Mouse (Mus musculus) kidney, postnatal 14 days (tissue): ENCODE results near the gene Gm13212.
"Not testable (repeated sequence)": the region's sequence is repeated elsewhere in the genome, so short reads cannot be mapped to it uniquely, and the experiment has no call there.

Source experiments
- DNase-seq: peaks from one replicate; pipeline ENCODE4 v3.0.0; 2022; ENCODE audit warnings: mixed read lengths

Gm13212 gene

DNA sequence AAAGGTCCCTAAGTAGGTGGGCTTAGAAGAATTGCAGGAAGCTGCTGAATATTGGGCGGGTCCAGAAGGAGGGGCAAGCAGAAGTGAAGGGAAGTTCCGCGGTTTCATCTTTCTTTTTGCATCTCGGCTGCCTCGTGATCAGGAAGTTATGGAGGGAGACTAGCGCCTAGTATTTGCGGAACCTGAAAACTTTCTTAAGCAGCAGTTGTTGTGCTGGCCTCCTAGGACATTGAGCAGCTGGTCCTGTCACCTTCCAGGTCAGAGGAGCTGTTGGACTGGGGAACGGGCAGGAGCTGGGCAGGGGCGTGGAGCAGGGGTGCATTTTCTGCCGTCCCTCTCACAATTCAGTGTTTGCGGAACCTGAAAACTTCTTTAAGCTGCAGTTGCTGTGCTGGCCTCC, at the start of gene Gm13212:
TSS of gene Gm13212 (plus strand) at position 89 of the 400 bp plus-strand sequence.
- not testable (repeated sequence) for DNase-seq

DNA sequence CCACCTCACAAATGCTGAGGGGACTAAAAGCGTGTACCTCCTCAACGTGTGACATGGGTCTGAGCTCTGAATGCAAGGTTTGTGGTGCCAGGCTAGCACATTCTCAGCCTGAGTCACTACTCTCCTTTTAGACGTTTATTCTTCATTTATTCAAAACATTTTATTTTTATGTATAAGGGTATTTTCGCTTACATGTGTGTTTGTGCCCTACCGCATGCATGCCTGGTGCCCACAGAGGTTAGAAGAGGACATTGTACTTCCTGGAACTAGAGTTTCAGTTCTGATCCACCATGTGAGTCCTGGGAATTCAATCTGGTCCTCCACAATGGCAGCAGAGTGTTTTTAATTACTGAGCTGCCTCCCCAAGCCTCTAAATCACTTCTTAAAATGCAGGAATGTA, 41.1 kb upstream of the Gm13212 start:
- not testable (repeated sequence) for DNase-seq

DNA sequence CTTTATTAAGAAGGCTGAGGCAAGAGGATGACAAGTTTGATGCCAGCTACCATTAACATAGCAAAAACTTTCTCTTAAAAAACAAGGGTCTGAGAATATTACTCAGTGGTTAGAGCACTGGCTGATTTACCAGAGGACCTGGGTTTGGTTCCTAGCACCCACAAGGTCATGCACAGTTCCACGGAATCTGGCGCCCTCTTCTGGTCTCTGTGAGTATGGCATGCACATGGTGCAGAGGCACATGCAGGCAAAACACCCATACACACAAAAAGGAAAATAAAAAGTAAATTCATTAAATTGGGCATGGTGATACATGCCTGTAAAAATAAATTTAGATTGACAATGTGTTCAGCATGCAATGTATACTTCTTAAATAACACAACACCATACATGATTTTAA, 39.9 kb upstream of the Gm13212 start:
- not testable (repeated sequence) for DNase-seq

DNA sequence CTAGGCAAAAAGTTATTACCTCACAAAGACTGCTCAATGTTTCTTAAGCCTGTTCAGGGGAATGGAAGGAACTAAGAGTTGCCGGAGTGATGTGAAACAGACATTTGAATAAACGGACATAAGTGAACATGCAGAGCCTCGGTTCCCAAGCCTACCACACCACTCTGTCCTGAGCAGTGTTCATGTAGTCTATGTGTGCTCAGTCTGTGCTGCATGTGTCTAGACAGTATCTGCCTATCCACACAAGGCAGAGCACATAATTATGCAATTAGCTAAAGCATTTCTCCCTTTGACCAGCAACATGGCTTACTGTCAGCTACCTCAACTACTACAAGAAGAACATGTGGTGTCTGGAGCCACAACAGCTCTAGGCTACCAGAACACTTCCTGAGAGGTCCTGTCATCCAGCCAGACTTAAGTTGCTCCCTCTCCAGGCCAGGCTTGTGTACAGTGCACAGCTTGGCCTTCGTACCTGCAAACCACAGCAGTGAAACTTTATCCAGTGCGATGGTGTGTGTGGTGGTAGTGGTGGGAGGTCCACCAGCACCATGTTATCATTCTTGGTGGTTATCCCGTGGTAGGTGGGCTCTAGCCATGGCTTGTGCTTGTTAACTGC, 39.1 kb upstream of the Gm13212 start:
- not testable (repeated sequence) for DNase-seq

- not testable (repeated sequence) for DNase-seq
Observed at GRCm38 (mm10) chr4:145546477-145546876, 38.5 kb upstream of the Gm13212 start.

DNA sequence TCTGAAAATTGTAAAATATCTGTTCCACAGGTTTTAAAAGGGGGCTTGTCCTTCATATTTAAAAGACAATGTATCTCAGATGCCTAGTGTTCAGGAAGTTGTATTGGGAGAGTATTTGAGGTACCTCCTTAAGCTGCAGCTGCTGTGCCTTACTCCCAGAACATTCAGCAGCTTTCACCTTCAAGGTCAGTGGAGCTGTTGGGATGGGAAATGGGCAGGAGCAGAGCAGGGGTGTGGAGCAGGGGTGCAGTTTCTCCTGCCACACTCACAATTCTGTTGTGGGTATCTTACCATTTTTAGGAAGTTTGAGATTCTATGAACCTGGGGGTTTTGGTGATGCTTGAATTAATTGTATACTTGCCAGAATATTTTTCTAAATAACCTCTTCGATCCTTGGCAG, 28.3 kb upstream of the Gm13212 start:
- no peak for DNase-seq

- DNase-seq: no peak
Observed at GRCm38 (mm10) chr4:145559505-145560099, 25.4 kb upstream of the Gm13212 start.

- no peak for DNase-seq
Observed at GRCm38 (mm10) chr4:145564111-145564821, 20.7 kb upstream of the Gm13212 start.

GRCm38 (mm10) chr4:145570461-145570860, 14.5 kb upstream of the Gm13212 start:
- DNase-seq: not testable (repeated sequence)

DNA sequence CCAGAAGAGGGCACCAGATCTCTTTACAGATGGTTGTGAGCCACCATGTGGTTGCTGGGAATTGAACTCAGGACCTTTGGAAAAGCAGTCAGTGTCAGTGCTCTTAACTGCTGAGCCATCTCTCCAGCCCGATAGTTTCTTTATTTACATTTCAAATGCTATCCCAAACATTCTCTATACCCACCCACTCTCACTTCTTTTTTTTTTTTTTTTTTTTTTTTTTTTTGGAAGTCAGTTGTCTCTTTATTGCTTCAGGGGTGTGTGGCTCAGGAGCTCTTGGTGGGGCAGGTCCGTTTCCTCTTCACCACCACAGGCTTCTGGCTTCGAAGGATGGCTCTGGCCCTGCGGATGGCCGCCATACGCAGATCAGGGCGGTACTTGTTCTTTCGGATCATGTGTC, 8.3 kb upstream of the Gm13212 start:
- DNase-seq: not testable (repeated sequence)

GRCm38 (mm10) chr4:145580333-145580732, 4.6 kb upstream of the Gm13212 start:
- DNase-seq: not testable (repeated sequence)

GRCm38 (mm10) chr4:145586046-145586445, 1.1 kb downstream of the Gm13212 start:
- DNase-seq: not testable (repeated sequence)

GRCm38 (mm10) chr4:145594183-145594582, 9.2 kb downstream of the Gm13212 start:
- DNase-seq: not testable (repeated sequence)

DNA sequence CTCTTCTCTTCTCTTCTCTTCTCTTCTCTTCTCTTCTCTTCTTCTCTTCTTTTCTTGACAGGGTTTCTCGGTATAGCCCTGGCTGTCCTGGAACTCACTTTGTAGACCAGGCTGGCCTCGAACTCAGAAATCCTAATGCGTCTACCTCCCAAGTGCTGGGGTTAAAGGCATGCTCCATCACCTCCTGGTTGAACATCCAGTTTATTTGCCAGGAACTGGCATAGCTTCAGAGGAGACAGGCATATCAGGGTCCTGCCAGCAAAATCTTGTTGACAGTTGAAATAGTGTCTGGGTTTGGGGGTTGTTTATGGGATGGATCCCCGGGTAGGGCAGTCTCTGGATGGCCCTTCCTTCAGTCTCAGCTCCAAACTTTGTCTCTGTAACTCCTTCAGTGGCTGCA, 9.8 kb downstream of the Gm13212 start:
- not testable (repeated sequence) for DNase-seq

DNA sequence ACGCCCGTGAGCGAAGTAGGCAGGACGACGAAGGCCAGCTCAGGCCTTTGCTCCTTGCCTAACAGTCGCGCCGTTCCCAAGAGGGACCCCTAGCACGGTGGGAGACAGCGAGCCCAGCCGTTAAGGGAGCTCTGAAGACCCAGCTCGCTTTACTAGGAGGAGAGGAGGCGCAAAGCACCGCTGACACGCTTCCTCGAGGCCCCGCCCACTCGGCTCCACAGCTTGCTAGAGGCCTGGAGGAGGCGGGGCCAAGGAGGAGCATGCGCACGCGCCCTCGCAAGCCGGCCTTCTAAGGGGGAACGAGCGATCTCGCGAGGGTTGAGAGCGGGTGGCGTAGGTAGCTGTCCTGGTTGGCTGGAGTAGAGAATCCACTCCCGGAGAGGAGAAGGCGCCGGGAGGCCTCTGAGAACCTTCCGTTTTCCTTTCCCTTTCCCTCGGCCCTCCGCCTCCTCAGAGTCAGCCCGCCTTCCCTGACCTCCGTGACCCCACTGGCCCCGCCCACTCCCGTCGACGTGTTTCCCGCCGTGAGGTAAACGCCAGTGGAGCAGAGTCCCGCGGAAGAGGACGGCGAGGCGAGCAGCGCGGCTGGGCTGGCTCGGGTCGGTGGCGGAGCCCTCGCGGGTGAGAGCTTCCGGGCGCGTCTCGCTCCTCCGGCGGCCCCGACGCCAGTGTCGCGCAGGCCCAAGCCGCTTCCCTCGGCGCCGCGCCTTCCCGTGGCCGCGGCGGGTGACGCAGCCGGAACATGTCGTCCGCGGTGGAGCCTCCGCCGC, 55.6 kb downstream of the Gm13212 start:
- peak; percentile 2 for DNase-seq

- not testable (repeated sequence) for DNase-seq
Observed at GRCm38 (mm10) chr4:145670385-145670784, 85.4 kb downstream of the Gm13212 start, which contains the start of gene Zfp980. Gene Zfp980 (plus strand): TSS chr4:145670685.

DNA sequence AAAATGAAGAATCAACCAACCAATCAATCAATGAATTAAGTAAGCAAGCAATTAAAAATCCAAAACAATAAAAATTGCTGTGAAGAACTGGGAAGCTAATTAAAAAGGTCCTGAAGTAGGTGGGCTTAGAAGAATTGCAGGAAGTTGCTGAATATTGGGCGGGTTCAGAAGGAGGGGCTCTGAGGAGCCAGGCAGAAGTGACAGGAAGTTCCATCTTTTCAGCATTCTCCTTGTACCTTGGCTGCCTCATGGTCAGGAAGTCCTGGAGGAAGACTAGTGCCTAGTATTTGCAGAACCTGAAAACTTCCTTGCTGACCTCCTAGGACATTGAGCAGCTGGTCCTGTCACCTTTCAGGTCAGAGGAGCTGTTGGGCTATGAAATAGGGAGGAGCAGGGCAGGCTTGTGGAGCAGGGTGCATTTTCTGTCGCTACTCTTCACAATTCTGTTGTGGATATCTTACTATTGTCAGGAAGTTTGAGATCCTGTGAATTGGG, 89.4 kb downstream of the Gm13212 start:
- DNase-seq: not testable (repeated sequence)
